Mouse (Mus musculus): Measurements from ENCODE around the gene Hist1h4i. TPM values are rescaled to one million over a fixed set of nuclear protein-coding genes. Genes with fewer than 3 reads are reported as not detected.
A peak's percentile ranks its signal among the peaks of the same experiment; 100 is the strongest.
"Not testable (repeated sequence)": the region's sequence is repeated elsewhere in the genome, so short reads cannot be mapped to it uniquely, and the experiment has no call there.

Hist1h4i gene
- polyA plus RNA-seq, 1 experiment from 2014 or later = 40.8 TPM

DNA sequence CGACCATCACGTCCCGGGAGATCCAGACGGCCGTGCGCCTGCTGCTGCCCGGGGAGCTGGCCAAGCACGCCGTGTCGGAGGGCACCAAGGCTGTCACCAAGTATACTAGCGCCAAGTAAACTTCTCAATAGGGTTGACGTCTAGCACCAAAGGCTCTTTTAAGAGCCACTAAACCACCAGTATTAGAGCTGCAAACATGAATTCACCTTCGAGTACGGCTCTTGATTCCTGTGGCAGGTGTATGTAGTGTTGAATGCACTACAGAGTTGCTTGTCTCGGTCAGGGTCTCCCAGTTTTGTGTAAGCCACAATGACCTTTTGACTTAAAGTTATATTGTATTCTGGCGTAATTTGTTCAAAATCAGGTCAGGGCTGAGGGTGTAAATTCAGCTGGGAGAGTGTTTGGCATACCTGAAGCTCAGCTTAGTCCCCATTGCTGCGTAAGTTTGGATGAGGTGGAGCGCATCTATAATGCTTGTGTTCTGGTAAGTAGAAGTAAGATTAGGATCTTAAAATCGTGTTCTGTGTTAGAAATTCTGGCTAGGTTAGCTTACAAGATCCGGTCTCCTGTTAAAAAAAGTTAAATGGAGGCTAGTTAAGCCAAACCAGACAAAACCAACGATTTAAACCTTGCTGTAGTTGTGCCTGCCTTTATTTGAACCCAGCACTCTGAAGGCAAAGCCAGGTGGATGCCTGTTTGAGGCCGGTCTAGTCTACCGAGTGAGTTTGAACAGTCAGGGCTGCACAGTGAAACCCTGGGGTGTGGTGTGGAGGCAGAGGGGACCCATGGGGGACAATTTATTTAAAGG, 4.8 kb downstream of the Hist1h4i start:
- Histone ChIP-seq H3K9ac (peak overlapping the region; percentile 71), H3K27ac (replicated peaks) (peak overlapping the region; percentile 100), H3K4me3 (replicated peaks) (peak overlapping the region; percentile 55), H3K27me3 (no peaks in the 10 kb centered on the region), H3K4me1 (replicated peaks) (peaks cover 60% of the 10 kb centered on the region), H3K9me3 (replicated peaks) (no peaks in the 10 kb centered on the region), H3K4me2 (peak overlapping the region; percentile 75), H3K36me3 (replicated peaks) (no peaks in the 10 kb centered on the region)
- WGBS (ENCODE audit: insufficient replicate concordance) = 1% methylated on average over 22 of the region's 23 CpGs
- ATAC-seq (ENCODE audit: insufficient read depth) = peak; percentile 20

DNA sequence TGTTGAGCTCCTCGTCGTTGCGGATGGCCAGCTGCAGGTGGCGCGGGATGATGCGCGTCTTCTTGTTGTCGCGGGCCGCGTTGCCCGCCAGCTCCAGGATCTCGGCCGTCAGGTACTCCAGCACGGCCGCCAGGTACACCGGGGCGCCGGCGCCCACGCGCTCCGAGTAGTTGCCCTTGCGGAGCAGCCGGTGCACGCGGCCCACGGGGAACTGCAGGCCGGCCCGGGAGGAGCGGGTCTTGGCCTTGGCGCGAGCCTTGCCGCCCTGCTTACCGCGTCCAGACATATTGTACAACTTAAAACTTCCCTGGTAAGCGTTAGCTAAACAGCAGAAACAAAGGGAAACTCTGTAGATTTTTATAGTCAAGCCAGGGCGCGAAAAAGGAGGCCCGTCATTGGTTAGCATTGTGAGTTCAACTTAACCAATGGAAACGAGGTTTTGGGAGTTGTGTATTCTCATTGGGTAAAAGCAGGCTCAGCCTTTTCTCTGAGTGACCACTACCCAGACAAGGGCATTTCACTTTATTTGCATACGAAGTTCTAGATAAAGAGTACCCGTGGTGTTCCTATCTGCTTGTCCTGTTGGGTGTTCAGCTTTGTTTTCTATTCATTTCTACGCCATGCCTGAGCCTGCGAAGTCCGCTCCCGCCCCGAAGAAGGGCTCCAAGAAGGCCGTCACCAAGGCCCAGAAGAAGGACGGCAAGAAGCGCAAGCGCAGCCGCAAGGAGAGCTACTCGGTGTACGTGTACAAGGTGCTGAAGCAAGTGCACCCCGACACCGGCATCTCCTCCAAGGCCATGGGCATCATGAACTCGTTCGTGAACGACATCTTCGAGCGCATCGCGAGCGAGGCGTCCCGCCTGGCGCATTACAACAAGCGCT, 5.7 kb downstream of the Hist1h4i start, which contains the start of the genes Hist1h2ah and Hist1h2bk:
Gene Hist1h2ah (minus strand): TSS at position 302 of the 882 bp plus-strand sequence.
Gene Hist1h2bk (plus strand): TSS at position 604 of the 882 bp plus-strand sequence.
- H3K36me3 ChIP-seq (replicated peaks); H3K9me3 ChIP-seq (replicated peaks); H3K27me3 ChIP-seq: not testable (repeated sequence)
- Histone ChIP-seq H3K4me1 (replicated peaks) (peaks cover 57% of the 10 kb centered on the region), H3K9ac (peak within 1 kb of the TSS; percentile 76), H3K27ac (replicated peaks) (peak within 1 kb of the TSS; percentile 100), H3K4me3 (replicated peaks) (peak within 1 kb of the TSS; percentile 58), H3K4me2 (peak within 1 kb of the TSS; percentile 75)
- peak; percentile 91 for ATAC-seq (ENCODE audit: insufficient read depth)
- WGBS (ENCODE audit: insufficient replicate concordance) = under 1% methylated on average over 25 of the region's 69 CpGs

DNA sequence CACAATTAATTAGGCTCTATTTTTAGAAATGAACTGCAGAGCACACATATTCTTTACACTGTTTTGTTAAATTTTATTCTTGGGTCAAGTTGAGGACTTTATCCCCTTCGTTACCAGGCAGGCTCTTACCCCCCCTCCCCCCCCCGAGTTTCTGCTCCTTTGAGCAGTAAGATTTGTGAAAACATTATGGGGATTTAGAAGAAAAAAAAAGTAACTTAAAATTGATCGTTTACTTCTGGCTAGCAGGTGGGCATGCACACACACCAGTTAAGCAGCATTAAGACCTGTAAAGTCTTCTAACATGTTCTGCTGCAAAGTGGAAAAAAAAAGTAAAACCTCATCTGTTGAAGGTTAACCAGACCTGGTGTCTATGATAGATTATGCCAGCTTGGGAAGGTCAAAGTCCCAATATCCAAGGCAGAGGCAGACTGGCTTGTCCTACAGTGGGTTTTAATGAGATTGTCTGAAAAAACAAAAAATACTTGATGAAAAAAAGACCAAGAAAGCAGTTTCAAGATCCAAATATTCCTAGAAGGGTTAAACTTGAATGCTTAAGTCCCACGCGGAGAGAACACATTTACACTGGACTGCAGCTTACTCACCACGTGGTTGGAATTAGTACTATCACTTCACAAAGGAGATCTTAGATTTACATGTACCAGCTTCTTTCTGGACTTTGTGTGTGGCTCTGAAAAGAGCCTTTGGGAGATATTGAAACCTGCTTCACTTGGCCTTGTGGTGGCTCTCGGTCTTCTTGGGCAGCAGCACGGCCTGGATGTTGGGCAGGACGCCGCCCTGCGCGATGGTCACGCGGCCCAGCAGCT, 6.5 kb downstream of the Hist1h4i start:
- Histone ChIP-seq H3K4me2 (peak overlapping the region; percentile 69), H3K4me1 (replicated peaks) (peaks cover 53% of the 10 kb centered on the region), H3K27ac (replicated peaks) (peak overlapping the region; percentile 100), H3K4me3 (replicated peaks) (peak overlapping the region; percentile 58), H3K27me3 (no peaks in the 10 kb centered on the region), H3K9me3 (replicated peaks) (no peaks in the 10 kb centered on the region), H3K9ac (peak overlapping the region; percentile 76), H3K36me3 (replicated peaks) (no peaks in the 10 kb centered on the region)
- no peak for ATAC-seq (ENCODE audit: insufficient read depth)
- 0% methylated on average over 10 of the region's 14 CpGs for WGBS (ENCODE audit: insufficient replicate concordance)

DNA sequence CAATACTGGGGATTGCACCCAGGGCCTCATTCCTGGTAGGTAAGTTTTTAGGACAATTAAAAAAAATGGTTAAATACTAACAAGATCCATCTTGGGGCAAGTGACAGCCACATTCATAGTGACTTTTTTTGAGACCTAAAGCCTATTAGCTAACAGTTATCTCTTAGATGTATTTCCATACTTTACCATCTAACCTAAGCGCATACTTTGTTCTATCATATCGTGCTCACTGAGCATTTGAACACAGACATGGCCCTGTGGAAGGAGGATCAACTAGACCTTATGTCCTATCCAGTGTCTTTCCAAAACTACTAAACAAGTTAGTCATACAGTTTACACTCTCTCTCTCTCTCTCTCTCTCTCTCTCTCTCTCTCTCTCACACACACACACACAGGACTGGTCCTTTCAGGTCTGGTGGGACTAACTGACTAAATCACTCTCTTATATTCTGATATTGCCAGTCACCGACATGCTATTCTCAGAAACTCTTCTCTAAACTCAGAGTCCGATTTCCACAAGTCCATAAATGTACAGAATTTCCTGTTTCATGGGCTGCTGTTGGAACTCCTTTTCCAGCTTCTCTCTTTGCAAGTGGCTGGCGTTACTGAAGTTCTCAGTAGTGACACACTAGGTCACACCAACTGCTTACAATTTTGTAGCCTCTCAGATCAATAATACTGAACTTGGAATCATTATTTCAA, 7.3 kb downstream of the Hist1h4i start:
- H3K4me2 ChIP-seq = peak overlapping the region; percentile 69
- WGBS (ENCODE audit: insufficient replicate concordance) = 31% methylated on average over 5 of the region's 5 CpGs
- H3K27ac ChIP-seq (replicated peaks) = peak overlapping the region; percentile 100
- no peaks in the 10 kb centered on the region for H3K27me3 ChIP-seq
- no peaks in the 10 kb centered on the region for H3K9me3 ChIP-seq (replicated peaks)
- H3K4me1 ChIP-seq (replicated peaks) = peaks cover 54% of the 10 kb centered on the region
- no peak for ATAC-seq (ENCODE audit: insufficient read depth)
- peak overlapping the region; percentile 58 for H3K4me3 ChIP-seq (replicated peaks)
- peak overlapping the region; percentile 76 for H3K9ac ChIP-seq
- H3K36me3 ChIP-seq (replicated peaks) = no peaks in the 10 kb centered on the region

DNA sequence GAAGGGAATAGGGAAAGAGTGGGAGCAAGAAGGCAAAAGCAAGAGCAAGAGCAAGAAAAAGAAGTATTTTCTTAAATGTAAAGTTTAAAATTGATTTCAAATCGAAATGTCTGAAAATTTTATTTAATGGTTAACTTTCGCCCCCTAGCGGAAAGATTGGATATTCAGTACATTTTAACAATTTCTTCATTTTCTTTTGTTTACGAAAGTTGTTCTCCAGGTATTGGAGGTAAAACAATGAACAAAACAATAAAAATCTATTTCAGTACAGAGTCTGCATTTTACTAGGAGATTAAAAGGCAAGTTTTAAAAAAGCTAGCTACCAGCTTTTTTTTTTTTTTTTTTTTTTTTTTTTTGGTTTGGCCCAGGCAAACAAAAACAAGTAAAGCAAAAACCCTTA, 10.7 kb downstream of the Hist1h4i start:
- Histone ChIP-seq H3K36me3 (replicated peaks) (no peaks in the 10 kb centered on the region), H3K4me3 (replicated peaks) (no peak overlapping the region), H3K27ac (replicated peaks) (0 out of 2 replicates have a peak overlapping the region, but pooled peaks have one; percentile 33), H3K9ac (no peak overlapping the region), H3K27me3 (no peaks in the 10 kb centered on the region), H3K4me2 (peak overlapping the region; percentile 36), H3K9me3 (replicated peaks) (no peaks in the 10 kb centered on the region), H3K4me1 (replicated peaks) (peaks cover 48% of the 10 kb centered on the region)
- ATAC-seq (ENCODE audit: insufficient read depth) = no peak
- WGBS (ENCODE audit: insufficient replicate concordance) = 6% methylated on average over 4 of the region's 4 CpGs

DNA sequence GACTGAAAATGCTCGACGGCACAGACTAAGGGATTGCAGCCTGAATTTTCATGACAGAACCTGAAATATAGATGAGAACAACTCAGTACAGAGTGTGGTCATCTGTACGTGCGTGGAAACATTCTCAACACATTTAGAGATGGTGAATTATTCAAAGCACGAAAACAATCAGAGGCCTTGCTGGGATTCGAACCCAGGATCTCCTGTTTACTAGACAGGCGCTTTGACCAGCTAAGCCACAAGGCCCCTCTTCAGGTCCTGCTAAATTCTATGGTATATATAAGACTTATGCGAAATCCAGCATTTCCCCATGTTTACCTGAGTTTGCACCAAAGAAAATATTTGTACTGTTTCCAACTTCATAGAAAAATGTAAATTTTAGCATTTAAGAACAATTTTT, 11.2 kb downstream of the Hist1h4i start:
- no peak for ATAC-seq (ENCODE audit: insufficient read depth)
- no peaks in the 10 kb centered on the region for H3K27me3 ChIP-seq
- 26% methylated on average over 8 of the region's 8 CpGs for WGBS (ENCODE audit: insufficient replicate concordance)
- H3K36me3 ChIP-seq (replicated peaks) = no peaks in the 10 kb centered on the region
- no peak overlapping the region for H3K9ac ChIP-seq
- H3K27ac ChIP-seq (replicated peaks) = peak overlapping the region; percentile 45; the same call in 1 of the 2 replicates
- peak overlapping the region; percentile 79 for H3K4me2 ChIP-seq
- peaks cover 48% of the 10 kb centered on the region for H3K4me1 ChIP-seq (replicated peaks)
- H3K4me3 ChIP-seq (replicated peaks) = no peak overlapping the region
- H3K9me3 ChIP-seq (replicated peaks) = no peaks in the 10 kb centered on the region

DNA sequence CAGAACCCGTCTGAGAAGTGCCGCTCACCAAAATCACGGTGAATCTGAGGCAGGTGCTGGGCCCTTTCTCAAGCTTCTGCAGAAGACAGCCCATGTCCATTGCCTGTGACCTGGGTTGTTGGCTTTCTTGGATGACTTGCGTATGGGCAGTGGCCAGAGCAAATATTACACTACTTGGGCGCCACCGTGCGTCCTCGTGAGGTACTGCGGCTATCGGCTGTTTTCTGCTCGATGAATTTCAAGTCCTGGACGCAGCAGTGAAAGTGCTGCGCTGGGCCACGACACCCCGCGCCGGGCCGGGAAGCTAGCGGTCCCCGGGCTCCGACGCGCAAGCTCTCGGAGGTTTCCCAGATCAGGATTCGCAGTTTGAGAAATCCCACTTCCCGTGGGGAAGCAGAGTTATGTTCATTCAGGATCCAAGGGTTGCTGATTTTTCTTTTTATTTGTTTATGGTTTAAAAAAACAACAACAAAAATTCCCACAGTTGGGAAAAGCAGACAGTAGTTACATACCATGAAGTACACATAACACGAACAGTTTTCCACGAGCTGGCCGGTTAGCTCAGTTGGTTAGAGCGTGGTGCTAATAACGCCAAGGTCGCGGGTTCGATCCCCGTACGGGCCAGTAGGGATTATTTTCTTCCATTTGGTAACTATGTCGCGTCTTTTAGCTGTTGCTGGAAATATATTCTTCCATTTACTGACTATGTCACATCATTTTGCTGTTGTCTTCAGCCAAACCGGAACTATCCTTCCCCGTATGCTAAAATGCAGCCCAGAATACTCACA, 12.3 kb downstream of the Hist1h4i start:
- peak overlapping the region; percentile 89 for H3K27ac ChIP-seq (replicated peaks)
- H3K36me3 ChIP-seq (replicated peaks) = no peaks in the 10 kb centered on the region
- peak overlapping the region; percentile 65 for H3K4me3 ChIP-seq (replicated peaks)
- H3K9ac ChIP-seq = peak overlapping the region; percentile 65
- no peaks in the 10 kb centered on the region for H3K9me3 ChIP-seq (replicated peaks)
- WGBS (ENCODE audit: insufficient replicate concordance) = under 1% methylated on average over 40 of the region's 40 CpGs
- H3K27me3 ChIP-seq = no peaks in the 10 kb centered on the region
- peaks cover 43% of the 10 kb centered on the region for H3K4me1 ChIP-seq (replicated peaks)
- peak; percentile 82 for ATAC-seq (ENCODE audit: insufficient read depth)
- peak overlapping the region; percentile 79 for H3K4me2 ChIP-seq

DNA sequence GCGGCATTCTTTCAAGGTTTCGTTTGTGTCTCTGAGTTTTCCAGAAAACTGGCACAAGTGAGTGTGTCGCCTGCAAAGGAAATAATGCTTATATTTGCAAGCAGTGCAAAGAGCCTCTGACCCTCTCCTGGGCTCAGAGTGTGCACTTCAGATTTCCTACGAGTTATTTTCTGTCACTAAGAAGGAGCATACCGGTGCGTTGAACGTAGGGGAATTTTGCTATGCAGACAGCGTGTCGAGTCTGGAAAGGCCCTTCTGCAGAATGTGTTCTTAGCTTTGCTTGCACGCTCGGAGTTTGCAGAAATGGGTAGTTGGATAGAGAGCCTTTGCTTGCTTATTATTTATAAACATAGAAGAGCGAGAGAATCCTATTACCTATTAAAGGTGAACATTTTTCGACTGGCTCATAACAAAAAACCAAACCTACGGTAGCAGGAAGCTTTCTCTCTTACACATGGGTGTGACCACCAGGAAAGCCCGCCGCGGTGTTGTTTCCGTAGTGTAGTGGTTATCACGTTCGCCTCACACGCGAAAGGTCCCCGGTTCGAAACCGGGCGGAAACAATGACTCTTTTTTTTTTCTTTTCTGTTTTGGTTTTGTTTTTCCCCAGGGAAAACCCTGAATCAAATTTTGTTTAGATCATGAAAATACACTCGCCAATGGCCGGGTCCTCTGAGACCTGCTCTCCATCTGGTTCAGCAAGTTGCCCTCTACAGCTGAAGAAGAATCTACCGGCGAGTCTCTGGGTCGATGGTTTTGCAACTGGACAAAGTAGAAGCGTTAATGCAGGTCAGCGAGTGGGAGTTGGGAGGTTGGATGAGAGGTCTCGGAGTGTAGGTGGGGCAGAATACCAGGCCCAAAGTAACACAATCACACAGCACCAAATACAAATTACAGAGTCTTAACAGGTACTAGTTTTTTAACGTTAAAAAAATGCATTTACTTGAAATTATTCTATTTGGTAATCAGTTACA, 14.8 kb downstream of the Hist1h4i start:
- under 1% methylated on average over 35 of the region's 35 CpGs for WGBS (ENCODE audit: insufficient replicate concordance)
- Histone ChIP-seq H3K4me1 (replicated peaks) (peaks cover 38% of the 10 kb centered on the region), H3K27ac (replicated peaks) (peak overlapping the region; percentile 61), H3K4me3 (replicated peaks) (peak overlapping the region; percentile 65), H3K9ac (peak overlapping the region; percentile 69), H3K27me3 (no peaks in the 10 kb centered on the region), H3K36me3 (replicated peaks) (no peaks in the 10 kb centered on the region), H3K4me2 (peak overlapping the region; percentile 73), H3K9me3 (replicated peaks) (no peaks in the 10 kb centered on the region)
- ATAC-seq (ENCODE audit: insufficient read depth) = no peak

DNA sequence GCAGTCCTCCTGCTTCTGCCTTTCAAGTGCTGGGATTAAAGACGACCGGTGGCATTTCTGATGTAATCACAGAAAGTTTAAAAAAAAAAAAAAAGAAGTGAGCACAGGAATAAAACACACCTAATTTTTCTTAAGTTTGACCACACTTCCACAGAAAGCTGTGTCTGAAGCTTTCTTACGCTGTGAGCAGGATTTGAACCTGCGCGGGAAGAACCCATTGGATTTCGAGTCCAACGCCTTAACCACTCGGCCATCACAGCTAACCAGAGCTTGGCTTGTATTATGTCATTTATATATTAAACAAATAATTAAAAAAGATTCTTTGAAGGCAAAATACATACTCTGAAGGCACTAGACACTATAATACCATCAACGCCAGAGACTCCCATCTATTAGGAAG, 18.9 kb downstream of the Hist1h4i start:
- H3K4me2 ChIP-seq = peak overlapping the region; percentile 85
- peak overlapping the region; percentile 82 for H3K27ac ChIP-seq (replicated peaks)
- H3K27me3 ChIP-seq = peaks cover 3% of the 10 kb centered on the region; the same call in 1 of the 2 replicates
- under 1% methylated on average over 9 of the region's 9 CpGs for WGBS (ENCODE audit: insufficient replicate concordance)
- H3K36me3 ChIP-seq (replicated peaks) = no peaks in the 10 kb centered on the region
- H3K9me3 ChIP-seq (replicated peaks) = no peaks in the 10 kb centered on the region
- H3K4me1 ChIP-seq (replicated peaks) = peaks cover 31% of the 10 kb centered on the region
- peak; percentile 56 for ATAC-seq (ENCODE audit: insufficient read depth)
- peak overlapping the region; percentile 63 for H3K4me3 ChIP-seq (replicated peaks)
- peak overlapping the region; percentile 68 for H3K9ac ChIP-seq
